Mouse (Mus musculus) fat pad, adult 2 months (tissue): Measurements from ENCODE around the gene Gtf2i.

Experiments
- DNase-seq: peaks from one replicate; pipeline ENCODE4 v3.0.0-alpha.2; 2011; ENCODE audit warnings: low read depth, low spot score; ENCODE audit errors: extremely low read depth

Gene Gtf2i

GRCm38 (mm10) chr5:134217900-134218299 lies 96.7 kb downstream of the Gtf2i start:
- no peak for DNase-seq

DNA sequence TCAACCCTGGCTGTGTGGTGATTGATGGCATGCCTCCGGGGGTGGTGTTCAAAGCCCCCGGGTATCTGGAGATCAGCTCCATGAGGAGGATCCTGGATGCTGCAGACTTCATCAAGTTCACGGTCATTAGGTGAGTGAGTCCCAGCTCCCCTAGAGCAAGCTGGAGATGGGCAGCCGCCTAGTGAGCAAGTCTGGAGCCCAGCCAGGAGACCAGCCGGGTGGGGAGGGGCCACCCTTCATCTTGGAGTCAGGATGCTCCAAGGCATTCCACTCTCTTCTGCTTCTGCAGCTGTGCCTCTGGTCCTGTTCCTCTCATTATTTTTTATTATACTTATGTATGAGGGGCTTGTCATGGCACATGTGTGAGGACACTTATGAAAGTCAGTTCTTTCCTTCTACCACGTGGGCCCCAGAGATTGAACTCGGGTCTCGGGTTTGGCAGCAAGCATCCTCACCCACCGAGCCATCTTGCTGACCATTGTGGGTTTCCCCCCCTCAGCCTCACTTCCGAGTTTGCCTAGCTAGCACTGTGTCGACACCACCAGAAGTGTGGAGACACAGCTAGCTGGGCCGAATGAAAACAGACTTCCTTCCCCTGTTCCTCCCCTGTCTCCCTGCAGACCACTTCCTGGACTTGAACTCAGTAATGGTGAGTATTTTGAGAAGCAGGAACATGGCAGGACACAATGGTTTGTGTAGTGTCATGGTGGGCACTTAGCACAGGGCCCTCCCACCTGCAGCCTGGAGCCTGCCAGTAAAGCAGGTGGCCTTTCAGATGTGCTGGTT lies 100.3 kb downstream of the Gtf2i start:
- DNase-seq: no peak

DNA sequence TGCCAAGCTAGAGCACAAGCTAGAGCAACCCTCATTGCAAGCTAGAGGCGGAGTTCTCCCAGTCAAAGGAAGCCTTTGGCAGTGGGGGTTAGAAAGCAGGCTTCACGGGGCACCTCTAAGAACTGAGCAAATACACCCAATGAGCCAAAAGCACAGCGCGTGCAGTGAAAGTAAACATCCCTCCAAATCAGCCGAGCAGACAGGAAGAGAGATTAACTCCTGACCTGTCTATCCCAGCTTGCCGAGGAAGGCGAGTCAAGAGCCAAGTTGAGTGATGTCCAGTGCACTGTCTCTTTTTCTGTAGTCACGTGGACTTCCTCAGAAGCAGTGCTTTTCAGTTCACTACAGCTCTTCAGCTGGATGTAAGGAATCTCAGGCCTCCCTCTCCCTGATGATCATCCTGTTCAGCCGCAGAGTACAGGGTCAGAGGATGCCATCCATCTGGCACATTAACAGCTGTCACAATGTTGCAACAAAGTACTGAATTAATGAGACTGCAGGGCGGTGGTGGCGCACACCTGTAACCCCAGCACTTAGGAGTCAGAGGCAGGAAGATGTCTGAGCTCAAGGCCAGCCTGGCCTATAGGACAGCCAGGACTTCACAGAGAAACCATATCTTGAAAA lies 104.5 kb downstream of the Gtf2i start:
- DNase-seq: no peak

- DNase-seq: no peak
Observed at GRCm38 (mm10) chr5:134206721-134207120, 107.8 kb downstream of the Gtf2i start.

DNA sequence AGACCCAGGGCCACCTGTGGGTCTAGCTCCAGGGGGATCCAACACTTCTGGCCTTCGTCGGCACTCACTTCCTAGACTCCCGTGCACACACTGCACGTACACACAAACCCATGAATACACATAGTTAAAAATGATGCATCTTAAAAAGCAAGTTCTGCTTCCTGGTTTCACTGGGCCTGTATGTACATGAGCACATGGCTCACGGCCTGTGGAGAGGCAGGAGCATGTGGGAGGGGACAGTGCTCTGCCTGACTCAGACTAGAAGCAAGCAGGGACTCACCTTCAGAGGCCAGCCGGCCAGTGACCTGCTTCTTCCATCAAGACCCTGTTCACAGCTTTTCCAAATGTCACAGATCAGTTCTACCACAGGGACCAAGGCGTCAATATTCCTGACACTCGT lies 120.9 kb downstream of the Gtf2i start:
- DNase-seq: no peak

- DNase-seq: no peak
Observed at GRCm38 (mm10) chr5:134188571-134188970, 126.0 kb downstream of the Gtf2i start.
